Mouse (Mus musculus) intestine, embryonic 15.5 days (tissue): ENCODE measurements around the gene Ldlrad3. TPM values are rescaled to one million over a fixed set of nuclear protein-coding genes. Genes with fewer than 3 reads are reported as not detected.

ENCODE experiments used
- ATAC-seq: fragments of 200-750 bp; cut with Nextera tagmentation; 2 replicates; pipeline ENCODE4 v1.8.0; 2017; ENCODE audit warnings: moderate TSS enrichment, moderate library complexity
- H3K27ac ChIP-seq: fragments of 300-500 bp; sonication (generic); 2 replicates; pipeline ENCODE4 v1.5.1; 2015; ENCODE audit warnings: mild to moderate bottlenecking, inconsistent platforms
- H3K27me3 ChIP-seq: fragments of 300-500 bp; sonication (generic); replicated peaks from 2 replicates; pipeline ENCODE4 v1.6.1; 2015; ENCODE audit warnings: inconsistent platforms
- H3K36me3 ChIP-seq: fragments of 300-500 bp; sonication (generic); 2 replicates; pipeline ENCODE4 v1.6.1; 2015; ENCODE audit warnings: inconsistent platforms
- H3K4me1 ChIP-seq: fragments of 300-500 bp; sonication (generic); replicated peaks from 2 replicates; pipeline ENCODE4 v1.6.1; 2015; ENCODE audit warnings: inconsistent platforms
- H3K4me2 ChIP-seq: fragments of 300-500 bp; sonication (generic); replicated peaks from 2 replicates; pipeline ENCODE4 v1.6.1; 2015; ENCODE audit warnings: mild to moderate bottlenecking, inconsistent platforms
- H3K4me3 ChIP-seq: fragments of 300-500 bp; sonication (generic); replicated peaks from 2 replicates; pipeline ENCODE4 v1.5.1; 2015; ENCODE audit warnings: inconsistent platforms
- H3K9ac ChIP-seq: fragments of 300-500 bp; sonication (generic); 2 replicates; pipeline ENCODE4 v1.6.1; 2015; ENCODE audit warnings: inconsistent platforms
- H3K9me3 ChIP-seq: fragments of 300-500 bp; sonication (generic); 2 replicates; pipeline ENCODE4 v1.6.1; 2016; ENCODE audit warnings: inconsistent platforms
- WGBS: fragments of 180-500 bp; shearing (Covaris S2); methylation state at CpG from one replicate; pipeline ENCODE4 v1.1.7; 2015; 5-methylcytosine and 5-hydroxymethylcytosine counted together
- polyA plus RNA-seq: library from polyadenylated mRNA; unstranded; fragments of >200 nt; fragmentation: Nextera tagmentation; extraction: Ambion mirVana; gene quantifications from 2 replicates; pipeline ENCODE4 v1.2.1, GENCODE M21; 2015

Gene Ldlrad3
- polyA plus RNA-seq, 1 experiment from 2014 or later = 22.7 TPM

DNA sequence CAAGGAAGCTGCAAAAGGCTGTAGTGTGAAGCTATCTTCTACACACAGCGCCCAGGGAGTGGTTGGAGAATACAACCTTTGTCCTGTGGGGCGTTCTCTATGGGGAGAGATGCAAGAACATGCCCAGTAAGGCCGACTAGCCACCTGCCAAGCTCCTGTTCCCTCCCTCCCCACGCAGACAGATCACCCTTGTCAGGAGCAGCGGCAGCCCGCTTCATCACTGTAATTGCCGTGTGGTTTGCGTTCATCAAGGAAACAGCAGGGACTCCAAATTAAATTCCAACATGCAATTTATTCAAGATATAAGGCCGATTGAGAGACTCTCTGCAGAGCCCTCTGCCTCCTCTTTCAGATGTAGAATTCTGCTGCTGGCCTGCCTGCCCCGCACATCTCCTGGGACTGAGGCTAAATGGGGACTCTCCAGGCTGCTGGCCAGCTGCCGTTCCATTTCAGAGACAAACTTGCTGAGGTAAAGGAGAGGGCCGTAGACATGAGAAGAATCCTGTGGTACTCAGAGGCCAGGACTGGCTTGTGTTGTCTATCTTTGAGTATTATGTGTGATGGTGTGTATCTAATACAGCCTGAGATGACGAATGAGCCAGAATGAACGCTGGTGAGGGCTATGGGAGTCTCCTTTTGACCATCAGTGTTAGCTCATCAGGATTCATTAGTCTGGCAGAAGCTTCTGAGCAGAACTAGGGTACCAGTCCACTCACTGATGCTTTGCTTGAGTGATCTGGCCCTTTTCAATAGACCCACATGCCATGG lies 253.8 kb downstream of the Ldlrad3 start:
- H3K27ac ChIP-seq = 0 out of 2 replicates have a peak overlapping the region, but pooled peaks have one; percentile 18
- H3K4me1 ChIP-seq = no peaks in the 10 kb centered on the region
- 69% methylated on average over 14 of the region's 14 CpGs for WGBS
- H3K9ac ChIP-seq = no peak overlapping the region
- no peaks in the 10 kb centered on the region for H3K9me3 ChIP-seq
- no peaks in the 10 kb centered on the region for H3K36me3 ChIP-seq
- no peak overlapping the region for H3K4me2 ChIP-seq
- H3K27me3 ChIP-seq = no peaks in the 10 kb centered on the region
- peak; percentile 93 for ATAC-seq
- H3K4me3 ChIP-seq = no peak overlapping the region

- Histone ChIP-seq H3K27ac (no peak overlapping the region), H3K9me3 (no peaks in the 10 kb centered on the region), H3K36me3 (no peaks in the 10 kb centered on the region), H3K4me2 (no peak overlapping the region), H3K9ac (no peak overlapping the region), H3K4me3 (no peak overlapping the region), H3K4me1 (no peaks in the 10 kb centered on the region), H3K27me3 (no peaks in the 10 kb centered on the region)
- ATAC-seq = no peak
- WGBS = 87% methylated on average over 12 of the region's 12 CpGs
Observed at GRCm38 (mm10) chr2:101925591-101926188, 260.5 kb downstream of the Ldlrad3 start.

GRCm38 (mm10) chr2:101925183-101925582 lies 261.0 kb downstream of the Ldlrad3 start:
- H3K36me3 ChIP-seq = no peaks in the 10 kb centered on the region
- ATAC-seq = no peak
- no peaks in the 10 kb centered on the region for H3K4me1 ChIP-seq
- no peak overlapping the region for H3K9ac ChIP-seq
- no peaks in the 10 kb centered on the region for H3K9me3 ChIP-seq
- 74% methylated on average over 3 of the region's 3 CpGs for WGBS
- H3K4me3 ChIP-seq = no peak overlapping the region
- H3K27ac ChIP-seq = no peak overlapping the region
- H3K27me3 ChIP-seq = no peaks in the 10 kb centered on the region
- no peak overlapping the region for H3K4me2 ChIP-seq

- Histone ChIP-seq H3K9me3 (no peaks in the 10 kb centered on the region), H3K27me3 (no peaks in the 10 kb centered on the region), H3K36me3 (no peaks in the 10 kb centered on the region), H3K9ac (no peak overlapping the region), H3K4me2 (0 out of 2 replicates have a peak overlapping the region, but pooled peaks have one; percentile 25), H3K4me3 (no peak overlapping the region), H3K27ac (no peak overlapping the region), H3K4me1 (no peaks in the 10 kb centered on the region; the same call in 1 of the 2 replicates)
- 62% methylated on average over 4 of the region's 4 CpGs for WGBS
- ATAC-seq = peak; percentile 86
Observed at GRCm38 (mm10) chr2:101923181-101923580, 263.0 kb downstream of the Ldlrad3 start.

DNA sequence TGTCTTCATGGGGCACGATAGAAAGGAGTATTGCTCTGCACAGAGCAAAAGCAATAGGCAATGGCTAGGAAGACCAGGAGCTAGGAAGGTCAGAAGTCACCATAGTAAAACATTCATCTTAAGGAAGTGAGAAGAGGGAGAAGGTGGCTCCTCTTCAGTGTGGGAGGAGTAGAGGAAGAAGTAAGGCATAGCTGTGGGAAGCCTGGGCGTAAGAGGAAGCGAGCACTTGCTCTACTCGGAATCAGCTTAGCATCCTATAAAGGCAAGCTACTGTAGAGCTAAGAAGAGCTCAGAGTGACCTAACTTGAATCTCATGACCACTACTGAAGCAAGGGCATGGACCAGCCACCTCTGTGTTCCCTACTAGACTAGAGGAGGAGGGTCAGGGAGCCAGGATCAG lies 263.9 kb downstream of the Ldlrad3 start:
- H3K27me3 ChIP-seq = no peaks in the 10 kb centered on the region
- no peak for ATAC-seq
- H3K9ac ChIP-seq = no peak overlapping the region
- no peak overlapping the region for H3K4me2 ChIP-seq
- H3K4me1 ChIP-seq = no peaks in the 10 kb centered on the region; the same call in 1 of the 2 replicates
- H3K36me3 ChIP-seq = no peaks in the 10 kb centered on the region
- H3K27ac ChIP-seq = no peak overlapping the region
- WGBS = 90% methylated on average over 4 of the region's 4 CpGs
- no peaks in the 10 kb centered on the region for H3K9me3 ChIP-seq
- H3K4me3 ChIP-seq = no peak overlapping the region

- ATAC-seq = no peak
- Histone ChIP-seq H3K27me3 (no peaks in the 10 kb centered on the region), H3K4me3 (no peak overlapping the region), H3K4me1 (no peaks in the 10 kb centered on the region; the same call in 1 of the 2 replicates), H3K27ac (no peak overlapping the region), H3K4me2 (no peak overlapping the region), H3K36me3 (no peaks in the 10 kb centered on the region), H3K9ac (no peak overlapping the region), H3K9me3 (no peaks in the 10 kb centered on the region)
- WGBS = 45% methylated on average over 2 of the region's 2 CpGs
Observed at GRCm38 (mm10) chr2:101920136-101920554, 266.0 kb downstream of the Ldlrad3 start.

DNA sequence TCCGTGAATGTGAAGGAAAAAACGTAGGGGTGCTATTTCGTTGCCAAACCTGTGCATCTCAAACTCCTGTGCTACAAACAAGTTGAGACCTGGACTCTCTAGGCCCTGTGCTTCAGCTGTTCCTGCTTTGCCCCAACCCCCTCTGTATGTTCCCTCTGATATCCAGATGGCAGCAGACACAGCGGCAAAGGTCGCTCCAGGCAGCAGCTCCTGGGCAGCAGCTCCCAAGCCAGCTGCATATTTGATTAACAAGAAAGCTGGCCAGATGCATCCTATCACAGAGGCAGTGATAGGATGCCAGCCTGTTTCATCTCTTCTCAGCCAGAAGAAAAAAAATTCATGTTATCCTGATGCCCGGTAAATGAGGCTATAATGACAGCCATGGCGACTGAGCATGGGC lies 267.7 kb downstream of the Ldlrad3 start:
- Histone ChIP-seq H3K4me1 (no peaks in the 10 kb centered on the region; the same call in 1 of the 2 replicates), H3K4me3 (no peak overlapping the region), H3K36me3 (no peaks in the 10 kb centered on the region), H3K4me2 (no peak overlapping the region), H3K27ac (no peak overlapping the region), H3K9me3 (no peaks in the 10 kb centered on the region), H3K27me3 (no peaks in the 10 kb centered on the region), H3K9ac (no peak overlapping the region)
- no peak for ATAC-seq
- WGBS = 75% methylated on average over 7 of the region's 7 CpGs

GRCm38 (mm10) chr2:101909326-101910080 lies 276.7 kb downstream of the Ldlrad3 start:
- no peak overlapping the region for H3K4me2 ChIP-seq
- no peaks in the 10 kb centered on the region for H3K36me3 ChIP-seq
- H3K27me3 ChIP-seq = no peaks in the 10 kb centered on the region
- no peak for ATAC-seq
- H3K9ac ChIP-seq = no peak overlapping the region
- H3K9me3 ChIP-seq = no peaks in the 10 kb centered on the region
- peaks cover 5% of the 10 kb centered on the region; the same call in 1 of the 2 replicates for H3K4me1 ChIP-seq
- 90% methylated on average over 15 of the region's 15 CpGs for WGBS
- no peak overlapping the region for H3K4me3 ChIP-seq
- H3K27ac ChIP-seq = no peak overlapping the region

DNA sequence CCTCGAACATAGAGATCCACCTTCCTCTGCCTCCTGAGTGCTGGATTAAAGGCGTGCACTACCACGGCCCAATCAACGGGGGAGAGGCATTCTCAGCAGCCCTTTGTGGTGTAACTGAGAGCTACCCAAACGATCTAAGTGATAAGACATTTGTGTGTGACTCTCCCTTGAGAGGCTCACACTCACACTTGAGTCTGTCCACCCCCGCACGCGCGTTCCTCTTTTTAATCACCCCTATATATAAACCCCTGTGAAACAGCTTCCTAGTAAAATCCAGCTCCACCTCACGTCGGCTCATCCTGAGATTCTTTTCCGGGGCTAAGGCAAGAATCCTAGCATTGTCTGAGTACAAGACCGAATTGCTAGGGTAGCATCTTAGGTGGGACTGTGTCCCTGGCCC lies 277.4 kb downstream of the Ldlrad3 start:
- WGBS = 81% methylated on average over 13 of the region's 13 CpGs
- no peaks in the 10 kb centered on the region for H3K36me3 ChIP-seq
- no peak overlapping the region for H3K27ac ChIP-seq
- no peak overlapping the region for H3K9ac ChIP-seq
- H3K9me3 ChIP-seq = no peaks in the 10 kb centered on the region
- no peak overlapping the region for H3K4me2 ChIP-seq
- no peaks in the 10 kb centered on the region for H3K27me3 ChIP-seq
- peaks cover 5% of the 10 kb centered on the region; the same call in 1 of the 2 replicates for H3K4me1 ChIP-seq
- H3K4me3 ChIP-seq = no peak overlapping the region
- no peak for ATAC-seq

DNA sequence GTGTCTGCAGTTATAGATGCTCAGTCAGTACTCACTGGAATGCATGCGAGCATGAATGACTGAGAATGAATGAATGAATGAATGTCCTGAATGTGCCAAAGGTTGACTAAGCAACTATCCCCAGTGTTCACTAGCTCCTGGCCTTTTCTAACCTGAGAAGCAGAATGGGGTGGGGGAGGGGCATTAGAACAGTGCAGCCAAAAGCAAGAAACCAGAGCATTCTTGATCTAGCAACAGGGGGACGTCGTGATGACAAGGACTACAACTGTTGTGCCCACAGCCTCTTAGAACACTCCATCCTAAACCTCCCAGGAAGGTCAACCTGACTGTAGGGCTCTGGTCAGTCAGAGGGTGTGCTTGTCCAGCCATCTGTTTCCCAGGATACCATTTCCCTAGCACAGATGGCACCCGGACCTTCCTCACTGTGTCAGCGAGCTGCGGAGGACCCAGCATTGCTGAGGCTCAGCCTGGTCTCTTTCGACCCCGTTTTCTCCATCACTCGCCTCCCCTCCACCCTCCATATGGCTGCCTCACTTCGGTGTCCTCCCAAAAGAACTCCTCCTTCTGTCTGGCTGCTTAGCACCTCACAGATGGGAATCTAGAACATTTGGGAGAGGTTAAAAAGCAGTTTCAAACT lies 278.7 kb downstream of the Ldlrad3 start:
- H3K4me1 ChIP-seq = peaks cover 5% of the 10 kb centered on the region; the same call in 1 of the 2 replicates
- no peak overlapping the region for H3K27ac ChIP-seq
- 80% methylated on average over 10 of the region's 10 CpGs for WGBS
- no peak overlapping the region for H3K4me2 ChIP-seq
- ATAC-seq = no peak
- no peak overlapping the region for H3K4me3 ChIP-seq
- no peak overlapping the region for H3K9ac ChIP-seq
- no peaks in the 10 kb centered on the region for H3K36me3 ChIP-seq
- no peaks in the 10 kb centered on the region for H3K9me3 ChIP-seq
- H3K27me3 ChIP-seq = no peaks in the 10 kb centered on the region

- H3K36me3 ChIP-seq = no peaks in the 10 kb centered on the region
- ATAC-seq = peak; percentile 32
- no peaks in the 10 kb centered on the region for H3K27me3 ChIP-seq
- WGBS = 53% methylated on average over 5 of the region's 5 CpGs
- no peak overlapping the region for H3K27ac ChIP-seq
- H3K4me1 ChIP-seq = peaks cover 5% of the 10 kb centered on the region; the same call in 1 of the 2 replicates
- H3K4me2 ChIP-seq = peak overlapping the region; percentile 59
- H3K9ac ChIP-seq = peak overlapping the region; percentile 5; the same call in 1 of the 2 replicates
- no peak overlapping the region for H3K4me3 ChIP-seq
- H3K9me3 ChIP-seq = no peaks in the 10 kb centered on the region
Observed at GRCm38 (mm10) chr2:101906379-101906690, 279.9 kb downstream of the Ldlrad3 start.
